Mouse (Mus musculus) stomach, postnatal 0 days (tissue): Measurements from ENCODE around the gene Fam78b.

Source experiments
- CTCF ChIP-seq: IDR thresholded peaks from 2 replicates; pipeline ENCODE4 v1.5.1; 2016; ENCODE audit warnings: antibody characterized with exemption, low read depth, mild to moderate bottlenecking, moderate library complexity
- EP300 ChIP-seq: optimal IDR thresholded peaks from 2 replicates; pipeline ENCODE3; 2016; ENCODE audit warnings: antibody characterized with exemption

DNA sequence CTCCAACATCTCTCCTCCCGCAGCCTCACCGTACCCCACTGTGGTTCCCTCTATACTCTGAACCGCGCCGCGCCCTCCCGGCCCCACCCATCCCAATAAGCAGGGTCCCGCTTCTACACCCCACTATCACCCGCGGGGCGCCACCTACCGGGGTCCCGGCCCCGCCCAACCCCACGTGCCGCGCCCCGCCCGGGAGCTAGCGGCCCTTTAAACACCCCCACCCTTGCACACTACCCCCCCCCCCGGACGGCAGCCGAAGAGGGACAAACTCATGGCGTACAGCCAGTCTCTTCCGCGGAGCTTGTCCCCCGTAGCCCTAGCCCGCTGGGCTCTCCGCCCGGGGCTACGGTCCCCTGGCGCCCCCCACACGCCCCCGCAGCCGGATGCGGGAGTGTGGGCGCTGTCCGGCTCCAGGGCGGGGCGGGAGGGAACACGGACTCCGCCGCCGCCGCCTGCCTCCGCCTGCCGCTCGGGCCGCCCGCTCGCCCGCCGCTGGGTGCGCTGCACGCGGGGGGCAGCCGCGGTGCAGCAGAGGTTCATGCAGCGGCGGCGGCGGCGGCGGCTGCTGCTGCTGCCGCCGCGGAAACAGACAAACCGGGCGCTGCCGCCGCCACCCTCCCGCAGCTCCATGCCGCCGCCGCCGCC lies 566 bp upstream of the Fam78b start:
- TF ChIP-seq CTCF (no peak; the same call in 1 of the 2 replicates), EP300 (no peak)
